Comparison of ENCODE assay signal across 9 mouse cellular contexts in genomic region chr12:51830671-51831070, GRCm38 (mm10). TPM values are rescaled to one million over a fixed set of nuclear protein-coding genes. Genes with fewer than 3 reads are reported as not detected.
DNase-seq lines count a peak whose midpoint lies in the region; ATAC-seq and TF ChIP-seq lines count a peak whose summit lies in the region.
"Had no signal": no experiment of that assay in that cellular context is flagged by ENCODE, and none has a peak within 500 bp of the region (broad histone marks: within the 10 kb centered on the region; RNA-seq: fewer than 3 reads in every experiment).

No protein-coding gene starts in this region.

- no peak for TF ChIP-seq POLR2A in lung, adult 2 months (IDR thresholded peaks at IDR 0.05; ENCODE audit: borderline replicate concordance, extremely low read depth, low read depth, low read length)

- peaks cover 34% of the 10 kb centered on the region for H3K36me3 ChIP-seq in erythroblast, embryonic 14.5 days (ENCODE audit: control insufficient read depth)
- H3K36me3 ChIP-seq in hindbrain, postnatal 0 days (ENCODE audit: insufficient read depth, low read length), result no peaks in the 10 kb centered on the region
- no peaks in the 10 kb centered on the region for H3K36me3 ChIP-seq in midbrain, postnatal 0 days (ENCODE audit: insufficient read depth, low read length)

- ATAC-seq in erythroblast, adult 5-6 weeks (replicated peaks; ENCODE audit: low FRiP score, poor library complexity, severe bottlenecking), result no peak
- ATAC-seq in hindbrain, postnatal 0 days, result no peak
- ATAC-seq in midbrain, postnatal 0 days (ENCODE audit: low FRiP score), result no peak

- DNase-seq in lung, adult 2 months, result no peak
- no peak for DNase-seq in lung, postnatal 25 days (ENCODE audit: low spot score)
- no peak for DNase-seq in hindbrain, postnatal 0 days (ENCODE audit: low spot score)
- no peak for DNase-seq in midbrain, postnatal 0 days (ENCODE audit: low spot score)
- no peak for DNase-seq in urinary bladder, postnatal 25 days (ENCODE audit: low spot score)
- no peak for DNase-seq in left cerebral cortex, adult 8-10 months (ENCODE audit: low spot score in 2 of 2)
- DNase-seq: adrenal gland, postnatal 14 days had no signal

- no peaks in the 10 kb centered on the region for H3K9me3 ChIP-seq in erythroblast, embryonic 14.5 days (ENCODE audit: control insufficient read depth, low read length)
- H3K9me3 ChIP-seq in hindbrain, postnatal 0 days (ENCODE audit: low read length), result no peaks in the 10 kb centered on the region
- no peaks in the 10 kb centered on the region for H3K9me3 ChIP-seq in midbrain, postnatal 0 days (ENCODE audit: low read length)

- no peak overlapping the region for H3K9ac ChIP-seq in hindbrain, postnatal 0 days (replicated peaks; ENCODE audit: low read length)
- no peak overlapping the region for H3K9ac ChIP-seq in midbrain, postnatal 0 days (replicated peaks; ENCODE audit: low read length, poor library complexity, severe bottlenecking)

- TF ChIP-seq CTCF in lung, adult 2 months (IDR thresholded peaks at IDR 0.05; ENCODE audit: insufficient read depth, low read length), result no peak
- TF ChIP-seq CTCF in hindbrain, postnatal 0 days (IDR thresholded peaks at IDR 0.05; ENCODE audit: low read depth), result no peak
- no peak for TF ChIP-seq CTCF in midbrain, postnatal 0 days (IDR thresholded peaks at IDR 0.05)

- H3K4me2 ChIP-seq in hindbrain, postnatal 0 days (ENCODE audit: low read depth, low read length), result peak overlapping the region; percentile 67
- H3K4me2 ChIP-seq in midbrain, postnatal 0 days (ENCODE audit: low read depth, low read length, poor library complexity, severe bottlenecking), result peak overlapping the region; percentile 58; the same call in 1 of the 2 replicates

- H3K27me3 ChIP-seq in erythroblast, embryonic 14.5 days (ENCODE audit: control insufficient read depth), result no peaks in the 10 kb centered on the region
- H3K27me3 ChIP-seq in hindbrain, postnatal 0 days (ENCODE audit: insufficient read depth, low read length), result no peaks in the 10 kb centered on the region
- no peaks in the 10 kb centered on the region for H3K27me3 ChIP-seq in midbrain, postnatal 0 days (ENCODE audit: insufficient read depth, low read length)

- H3K4me1 ChIP-seq in erythroblast, embryonic 14.5 days (ENCODE audit: control insufficient read depth), result peaks cover 53% of the 10 kb centered on the region
- H3K4me1 ChIP-seq in lung, adult 2 months (ENCODE audit: control insufficient read depth, insufficient read depth, low read length), result peaks cover 3% of the 10 kb centered on the region; the same call in 1 of the 2 replicates
- peaks cover 6% of the 10 kb centered on the region for H3K4me1 ChIP-seq in hindbrain, postnatal 0 days (ENCODE audit: insufficient read depth, low read length)
- H3K4me1 ChIP-seq in midbrain, postnatal 0 days (ENCODE audit: insufficient read depth, low read length), result peaks cover 6% of the 10 kb centered on the region; the same call in 1 of the 2 replicates

- peak overlapping the region; percentile 99; the same call in 1 of the 2 replicates for H3K27ac ChIP-seq in hindbrain, postnatal 0 days
- no peak overlapping the region for H3K27ac ChIP-seq in midbrain, postnatal 0 days (ENCODE audit: low read depth, low read length)

- 57% methylated on average over 1 of the region's 1 CpGs for WGBS in lung, adult 2 months
- WGBS in hindbrain, postnatal 0 days, result 90% methylated on average over 1 of the region's 1 CpGs
- WGBS in midbrain, postnatal 0 days, result 88% methylated on average over 1 of the region's 1 CpGs

- H3K4me3 ChIP-seq in erythroblast, embryonic 14.5 days (replicated peaks), result peak overlapping the region; percentile 100
- H3K4me3 ChIP-seq in lung, adult 2 months (replicated peaks; ENCODE audit: extremely low read depth, low read depth, low read length), result peak overlapping the region; percentile 13
- H3K4me3 ChIP-seq in hindbrain, postnatal 0 days (ENCODE audit: low read length), result peak overlapping the region; percentile 97; the same call in 1 of the 2 replicates
- H3K4me3 ChIP-seq in midbrain, postnatal 0 days (ENCODE audit: low read depth, low read length), result no peak overlapping the region

RNA-seq across cellular contexts. Expression of gene Hectd1, which starts 1.3 kb away (rescaled TPM):
- polyA plus RNA-seq in erythroblast, embryonic 14.5 days (2012), result 0.40 and 0.52 TPM in 2 replicates
- total RNA-seq in erythroblast, adult 5-6 weeks (2015; ENCODE audit: low replicate concordance), result 251 and 276 TPM in 2 replicates
- 521 and 575 TPM in 2 replicates for total RNA-seq in erythroblast, adult 5-6 weeks (2017; ENCODE audit: low replicate concordance)
- polyA plus RNA-seq in lung, adult 2 months (2012; rRNA removed), result 13.7 and 19.9 TPM in 2 replicates
- total RNA-seq in hindbrain, postnatal 0 days (2014; rRNA removed), result 67.1 and 68.5 TPM in 2 replicates
- 28.0 and 28.4 TPM in 2 replicates for polyA plus RNA-seq in hindbrain, postnatal 0 days (2015; fragmentation: Nextera tagmentation; extraction: Ambion mirVana)
- 75.7 and 91.7 TPM in 2 replicates for total RNA-seq in midbrain, postnatal 0 days (2014; rRNA removed)
- polyA plus RNA-seq in midbrain, postnatal 0 days (2015; fragmentation: Nextera tagmentation; extraction: Ambion mirVana), result 24.9 and 29.5 TPM in 2 replicates
- 10 to 100 TPM; 77.1 to 85.4 (median 79.4) TPM for total RNA-seq in left cerebral cortex, adult 8-10 months (2022)
